Mouse (Mus musculus): ENCODE measurements around the gene Prr14l. TPM values are rescaled to one million over a fixed set of nuclear protein-coding genes. Genes with fewer than 3 reads are reported as not detected.
A peak's percentile ranks its signal among the peaks of the same experiment; 100 is the strongest.
"Not testable (repeated sequence)": the region's sequence is repeated elsewhere in the genome, so short reads cannot be mapped to it uniquely, and the experiment has no call there.

Gene Prr14l
- polyA plus RNA-seq (2017; shearing (Covaris generic)) = 10 to 100 TPM; 18.6 to 28.0 TPM

DNA sequence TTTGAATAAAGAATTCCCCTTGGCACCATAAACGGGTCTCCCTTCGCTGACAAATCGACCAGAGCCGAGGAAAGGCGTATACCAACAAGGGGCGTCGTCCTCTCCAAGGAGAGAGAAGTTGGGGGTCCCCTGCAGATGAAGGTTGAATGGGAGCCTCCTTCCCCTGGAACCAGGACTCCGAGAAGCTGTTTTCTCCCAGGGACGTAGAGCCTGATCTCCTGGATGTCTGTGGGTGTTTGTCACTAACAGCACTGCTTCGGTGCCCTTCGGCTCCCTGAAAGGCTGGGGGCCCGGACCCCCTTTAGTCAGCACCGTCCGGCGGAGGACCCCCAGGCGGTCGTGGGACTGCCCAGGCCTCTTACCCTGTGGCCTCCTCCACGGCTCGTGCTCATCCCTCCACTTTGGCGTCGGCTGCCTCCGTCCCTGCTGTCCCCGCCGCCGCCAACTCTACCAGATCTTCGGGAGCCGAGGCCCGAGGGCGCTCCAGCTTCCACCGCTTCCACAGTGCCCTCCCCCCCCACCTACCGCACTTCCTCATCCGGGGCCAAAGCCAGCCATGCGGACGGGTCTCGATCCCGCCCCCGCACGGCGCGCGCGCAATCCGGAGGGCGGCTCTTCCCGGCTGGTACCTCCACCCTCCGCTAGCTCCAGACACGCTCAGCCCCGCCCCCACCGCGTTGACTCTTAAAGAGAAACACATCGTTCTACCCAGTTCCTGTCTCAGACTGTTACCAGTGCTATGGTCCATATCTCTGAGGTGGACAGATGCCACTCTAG lies at the start of gene Prr14l:
TSS of gene Prr14l (minus strand) at position 526 of the 777 bp plus-strand sequence.
- peak; percentile 91 for ATAC-seq

DNA sequence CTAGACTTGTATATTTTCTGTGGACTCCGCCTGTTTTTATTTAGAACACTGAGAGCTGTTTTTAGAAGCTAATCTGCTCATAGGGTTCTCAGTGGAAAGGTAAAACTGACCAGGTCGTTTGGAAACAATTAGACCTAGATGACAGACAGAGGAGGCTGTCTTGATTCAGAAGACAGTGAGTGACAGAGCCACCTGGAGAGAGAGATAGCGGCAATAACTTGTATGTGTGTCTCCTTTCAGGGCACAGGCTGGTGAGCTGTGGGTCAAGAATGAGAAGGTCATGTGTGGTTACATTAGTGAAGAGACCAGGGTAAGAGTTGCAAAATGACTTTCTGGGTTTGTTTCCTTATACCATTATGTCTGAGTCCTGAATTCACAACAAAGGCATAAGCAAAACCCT lies 32.7 kb upstream of the Prr14l start:
- no peak for ATAC-seq

DNA sequence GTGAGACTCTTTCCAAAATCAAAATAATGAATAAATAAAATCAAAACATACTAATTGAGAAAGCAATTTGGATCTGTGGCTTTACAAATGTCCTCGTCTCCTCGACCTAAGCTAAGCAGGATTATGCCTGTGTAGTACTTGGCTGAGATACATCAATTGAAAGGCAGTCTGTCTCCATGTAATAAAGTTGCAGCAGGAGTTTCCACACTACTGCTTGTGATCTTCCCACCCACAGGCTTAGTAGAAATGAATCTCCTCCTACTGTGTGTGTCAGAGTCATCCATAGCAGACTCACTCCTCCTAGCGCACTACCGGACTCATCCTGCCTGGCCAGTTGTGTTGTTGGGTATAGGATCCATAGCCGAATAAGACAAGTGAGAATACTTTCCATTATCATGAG lies 18.3 kb upstream of the Prr14l start:
- no peak for ATAC-seq

DNA sequence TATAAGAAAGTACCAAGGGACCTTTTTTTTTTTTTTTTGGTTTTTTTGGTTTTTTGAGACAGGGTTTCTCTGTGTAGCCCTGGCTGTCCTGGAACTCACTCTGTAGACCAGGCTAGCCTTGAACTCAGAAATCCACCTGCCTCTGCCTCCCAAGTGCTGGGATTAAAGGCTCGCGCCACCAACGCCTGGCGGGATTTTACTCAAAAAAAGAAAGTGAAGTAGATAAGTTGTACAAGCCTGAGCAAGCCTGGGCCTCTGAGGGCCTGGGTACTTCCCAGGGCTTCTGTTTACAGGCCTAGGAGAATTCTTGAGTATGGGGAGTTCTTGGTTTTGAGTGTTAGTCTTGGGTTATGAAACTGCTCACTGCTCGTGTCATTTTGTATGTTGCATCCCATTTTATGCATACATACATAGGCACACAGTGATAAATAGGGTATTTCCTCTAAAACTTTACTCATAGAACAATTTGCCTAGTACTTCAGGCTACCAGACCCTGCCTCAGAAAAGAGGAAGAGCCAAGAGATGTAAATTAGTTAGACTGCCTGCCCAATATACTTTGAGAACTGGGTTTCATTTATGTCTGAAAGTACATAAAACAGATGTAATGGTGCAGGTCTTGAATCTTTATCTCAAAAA lies 15.5 kb upstream of the Prr14l start:
- ATAC-seq = no peak

DNA sequence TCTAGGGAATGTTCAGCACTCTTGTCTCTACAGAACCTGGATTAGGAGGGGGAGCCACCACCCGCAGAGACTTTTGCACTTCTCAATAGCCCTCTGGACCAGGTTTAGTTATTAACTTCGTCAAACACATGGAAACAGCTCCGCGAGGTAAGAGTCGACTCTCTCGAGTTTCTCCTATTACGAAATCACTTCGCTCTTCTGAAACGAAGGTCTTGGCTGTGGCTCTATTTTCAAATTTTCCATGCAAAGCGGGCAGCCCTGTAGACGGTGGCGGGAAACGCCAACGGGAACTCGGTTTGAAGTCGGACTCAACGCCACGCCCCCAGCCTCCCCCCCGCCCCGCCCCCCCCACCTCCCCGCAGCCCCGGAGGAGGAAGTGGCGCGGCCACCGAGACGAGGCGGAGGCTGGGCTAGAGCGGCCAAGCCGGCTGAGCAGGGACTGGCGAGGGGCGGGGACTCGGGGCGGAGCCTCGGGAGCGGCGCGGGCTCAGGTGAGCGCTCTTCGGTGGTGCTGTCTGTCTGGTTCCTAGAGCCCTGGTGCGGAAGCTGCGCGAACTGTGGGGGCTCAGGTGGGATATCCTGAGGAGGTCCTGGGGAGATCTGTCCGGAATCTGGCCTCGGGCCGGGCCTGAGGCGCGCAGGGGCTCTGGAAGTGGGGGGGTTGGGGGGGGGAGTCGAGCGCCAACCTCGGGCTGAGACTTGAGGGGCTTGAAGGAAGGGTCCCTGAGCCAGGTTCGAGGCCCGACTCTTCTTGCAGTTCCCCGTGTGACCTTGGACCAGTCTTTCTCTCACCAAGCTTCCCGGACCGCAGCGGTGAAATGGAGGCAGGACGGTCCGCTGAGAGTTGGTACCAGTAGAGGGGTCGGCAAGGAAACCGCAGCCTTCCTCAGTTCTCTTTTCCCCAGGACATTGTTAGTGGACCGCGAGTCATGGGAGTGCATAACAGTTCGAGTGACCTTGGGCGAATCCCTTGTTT lies 9.5 kb upstream of the Prr14l start, which contains the start of gene Depdc5:
TSS of gene Depdc5 (plus strand) at position 449 of the 976 bp plus-strand sequence.
- ATAC-seq = peak; percentile 99

DNA sequence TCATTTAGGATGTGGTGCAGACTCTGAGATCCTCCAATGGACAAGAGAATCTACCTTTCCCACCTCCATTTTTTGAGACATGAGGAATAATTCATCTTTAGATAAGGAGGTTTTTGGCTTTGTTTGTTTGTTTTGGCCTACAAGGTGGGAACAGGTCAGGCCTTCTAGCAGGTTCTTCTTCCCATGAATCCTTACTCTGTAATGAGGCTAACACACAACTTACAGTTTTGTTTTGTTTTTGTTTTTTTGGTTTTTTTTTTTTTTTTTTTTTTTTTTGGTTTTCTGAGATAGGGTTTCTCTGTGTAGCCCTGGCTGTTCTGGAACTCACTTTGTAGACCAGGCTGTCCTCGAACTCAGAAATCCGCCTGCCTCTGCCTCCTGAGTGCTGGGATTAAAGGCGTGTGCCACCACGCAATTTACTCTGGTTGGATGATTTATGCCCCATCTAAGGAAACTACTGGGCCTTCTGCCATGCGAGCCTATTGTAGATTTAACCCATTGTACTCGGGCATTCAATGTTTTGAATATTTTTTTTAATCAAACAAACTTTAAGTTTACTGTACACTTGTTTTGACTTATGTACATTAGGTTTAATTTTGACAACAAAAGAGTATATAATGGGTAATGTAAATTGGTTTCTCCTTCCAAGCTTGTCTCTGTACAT lies 8.5 kb upstream of the Prr14l start:
- ATAC-seq = no peak

DNA sequence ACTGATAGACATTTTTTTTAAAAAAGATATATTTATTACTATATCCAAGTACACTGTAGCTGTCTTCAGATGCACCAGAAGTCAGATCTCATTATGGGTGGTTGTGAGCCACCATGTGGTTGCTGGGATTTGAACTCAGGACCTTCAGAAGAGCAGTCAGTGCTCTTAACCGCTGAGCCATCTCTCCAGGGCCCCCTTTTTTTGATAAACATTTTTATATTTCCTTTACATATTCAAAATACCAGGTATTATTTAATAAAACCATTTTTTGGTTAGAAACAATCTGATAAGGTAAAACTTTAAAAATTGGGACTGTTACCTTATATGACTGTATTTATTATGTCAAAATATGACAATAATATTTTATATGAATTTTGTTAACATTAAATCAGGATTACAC lies 7.0 kb upstream of the Prr14l start:
- ATAC-seq = no peak

DNA sequence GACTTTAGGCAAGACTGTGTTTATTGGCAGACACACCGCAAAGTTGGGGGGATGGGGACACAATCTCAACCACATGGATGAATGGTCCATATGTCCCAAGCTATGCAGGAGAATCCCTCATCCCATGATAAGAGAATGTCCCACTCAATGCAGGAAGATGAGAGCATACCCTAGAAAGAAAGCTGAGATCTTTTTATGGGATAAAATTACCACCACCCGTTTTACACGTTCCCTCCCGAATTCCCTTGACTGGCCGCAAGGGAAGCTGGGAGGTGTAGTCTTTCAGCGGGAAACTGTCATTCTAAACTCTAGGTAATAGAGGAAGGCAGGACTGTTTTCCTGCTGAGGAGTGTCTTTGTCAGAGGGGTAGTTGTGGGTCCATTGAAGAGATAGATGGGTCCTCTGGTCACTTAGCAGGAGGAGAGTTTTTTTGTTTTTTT lies 3.7 kb upstream of the Prr14l start:
- ATAC-seq = no peak

DNA sequence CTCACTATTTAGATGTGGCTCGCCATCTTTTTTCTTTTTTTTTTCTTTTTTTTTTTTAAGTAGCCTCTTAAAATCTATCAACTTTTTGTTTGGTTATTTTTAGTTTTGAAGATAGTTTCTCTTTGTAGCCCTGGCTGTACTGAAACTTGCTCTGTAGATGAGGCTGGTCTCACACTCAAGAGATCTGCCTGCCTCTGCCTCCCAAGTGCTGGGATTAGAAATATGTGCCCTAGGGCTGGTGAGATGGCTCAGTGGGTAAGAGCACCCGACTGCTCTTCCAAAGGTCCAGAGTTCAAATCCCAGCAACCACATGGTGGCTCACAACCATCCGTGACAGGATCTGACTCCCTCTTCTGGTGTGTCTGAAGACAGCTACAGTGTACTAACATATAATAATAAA lies 1.2 kb upstream of the Prr14l start:
- not testable (repeated sequence) for ATAC-seq

DNA sequence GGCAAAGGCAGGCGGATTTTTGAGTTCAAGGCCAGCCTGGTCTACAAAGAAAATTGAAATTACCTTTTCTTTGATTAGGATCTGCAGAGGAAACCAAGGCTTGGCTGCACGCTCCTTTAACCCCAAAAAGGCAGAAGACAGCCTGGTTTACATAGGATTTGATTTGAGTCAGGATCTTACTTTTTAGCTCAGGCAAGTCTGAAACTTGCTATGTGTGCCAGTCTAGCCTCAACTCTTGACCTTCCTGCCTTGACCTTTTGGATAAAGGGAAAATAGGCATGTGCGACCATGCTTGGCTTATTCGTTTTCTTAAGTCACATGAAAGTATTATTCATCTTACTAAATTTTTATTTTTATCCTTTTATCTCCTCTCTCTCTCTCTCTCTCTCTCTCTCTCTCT lies 762 bp upstream of the Prr14l start:
- no peak for ATAC-seq

DNA sequence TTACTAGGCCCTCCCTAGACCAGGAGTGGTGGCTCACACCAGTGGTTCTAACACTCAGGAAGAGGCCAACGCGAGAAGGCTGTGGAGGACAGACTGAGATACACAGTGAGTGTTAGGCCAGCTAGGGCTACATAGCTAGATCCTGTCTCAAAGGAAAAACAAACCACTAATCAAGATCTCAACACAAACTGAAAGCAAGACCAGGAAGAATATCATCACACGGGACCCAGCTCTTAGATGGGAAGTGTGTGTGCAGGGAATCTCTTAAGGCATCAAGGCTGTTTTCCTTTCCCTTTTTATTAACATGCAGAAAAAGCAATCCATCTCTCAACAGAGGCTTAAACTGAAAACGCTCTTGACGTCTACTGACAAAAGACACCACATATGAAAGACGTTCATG lies 2.0 kb downstream of the Prr14l start:
- ATAC-seq = no peak

DNA sequence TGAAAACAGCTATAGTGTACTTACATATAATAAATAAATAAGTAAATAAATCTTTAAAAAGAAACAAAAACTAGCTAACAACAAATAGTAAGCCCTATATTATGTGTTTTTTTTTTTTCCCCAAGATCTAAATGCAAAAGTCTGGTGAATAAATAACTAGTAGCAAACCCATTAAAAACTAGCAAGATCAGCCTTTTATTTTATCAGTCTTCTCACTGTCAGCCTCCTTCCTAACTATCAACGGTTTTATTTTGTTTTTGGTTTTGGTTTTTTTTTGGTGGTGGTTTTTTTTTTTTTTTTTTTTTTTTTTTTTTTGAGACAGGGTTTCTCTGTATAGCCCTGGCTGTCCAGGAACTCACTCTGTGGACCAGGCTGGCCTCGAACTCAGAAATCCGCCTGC lies 4.5 kb downstream of the Prr14l start:
- ATAC-seq = not testable (repeated sequence)

DNA sequence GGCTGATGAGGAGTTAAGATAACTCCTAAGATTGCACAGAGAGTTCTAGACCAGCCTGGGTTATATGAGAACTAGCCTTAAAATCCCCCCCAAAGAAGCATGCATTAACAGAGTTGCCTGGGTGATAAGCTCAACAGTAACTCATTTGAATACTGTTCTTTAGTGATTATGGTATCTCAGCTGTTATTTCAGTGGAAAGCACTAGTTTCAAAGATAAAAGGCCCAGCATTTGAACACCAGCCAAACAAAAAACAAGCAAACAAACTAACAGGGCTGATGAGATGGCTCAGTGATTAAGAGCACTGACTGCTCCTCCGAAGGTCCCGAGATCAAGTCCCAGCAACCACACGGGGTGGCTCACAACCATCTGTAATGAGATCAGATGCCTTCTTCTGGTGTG lies 4.9 kb downstream of the Prr14l start:
- ATAC-seq = no peak

DNA sequence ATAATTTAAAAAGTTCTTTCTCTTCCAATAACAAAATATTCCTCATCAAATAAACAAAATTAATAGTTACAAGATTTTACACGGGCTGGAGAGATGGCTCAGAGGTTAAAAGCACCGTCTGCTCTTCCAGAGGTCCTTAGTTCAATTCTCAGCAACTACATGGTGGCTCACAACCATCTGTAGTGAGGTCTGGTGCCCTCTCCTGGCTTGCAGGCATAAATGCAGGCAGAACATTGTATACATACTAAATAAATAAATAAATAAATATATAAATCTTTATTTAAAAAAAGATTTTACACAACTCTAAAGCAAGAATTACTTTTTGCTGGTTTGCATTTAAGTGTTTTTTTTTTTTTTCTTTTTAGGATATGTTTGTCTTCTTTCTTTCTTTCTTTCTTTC lies 14.0 kb downstream of the Prr14l start:
- ATAC-seq = no peak

DNA sequence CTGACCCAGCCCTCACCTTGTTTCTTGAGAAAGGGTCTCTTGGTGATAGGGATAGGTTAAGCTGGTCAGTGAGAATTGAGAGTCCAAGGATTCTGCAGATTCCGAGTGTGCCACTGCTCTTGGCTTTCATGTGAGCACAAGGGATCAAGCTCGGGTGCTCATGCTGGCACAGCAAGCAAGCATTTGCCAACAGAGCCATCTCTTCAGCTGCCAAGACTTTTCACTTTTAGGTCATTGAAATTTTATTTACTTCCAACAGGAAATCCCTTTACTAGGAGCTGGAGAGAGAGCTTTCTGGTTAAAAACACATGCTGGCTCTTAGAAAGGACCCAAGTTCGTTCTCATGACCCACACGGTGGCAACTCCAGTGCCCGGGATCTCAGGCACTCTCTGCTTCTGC lies 17.1 kb downstream of the Prr14l start:
- no peak for ATAC-seq

DNA sequence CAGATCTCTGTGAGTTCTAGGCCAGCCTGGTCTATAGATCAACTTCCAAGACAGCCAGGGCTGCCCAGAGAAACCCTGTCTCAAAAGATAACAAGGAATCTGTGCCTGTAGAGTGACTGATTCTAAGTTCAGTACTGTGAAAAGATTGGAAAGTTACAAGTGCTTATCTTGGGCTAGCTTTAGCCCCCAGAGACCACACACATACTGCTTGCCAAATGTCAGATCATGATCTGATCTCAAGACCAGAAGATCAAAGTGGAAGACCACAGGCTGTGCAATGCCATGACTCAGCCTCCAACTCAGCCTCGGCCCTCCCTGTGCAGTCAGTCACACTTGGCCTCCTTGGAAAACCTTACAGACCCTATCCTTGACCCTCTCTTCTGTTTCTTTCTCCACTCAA lies 19.6 kb downstream of the Prr14l start:
- no peak for ATAC-seq

DNA sequence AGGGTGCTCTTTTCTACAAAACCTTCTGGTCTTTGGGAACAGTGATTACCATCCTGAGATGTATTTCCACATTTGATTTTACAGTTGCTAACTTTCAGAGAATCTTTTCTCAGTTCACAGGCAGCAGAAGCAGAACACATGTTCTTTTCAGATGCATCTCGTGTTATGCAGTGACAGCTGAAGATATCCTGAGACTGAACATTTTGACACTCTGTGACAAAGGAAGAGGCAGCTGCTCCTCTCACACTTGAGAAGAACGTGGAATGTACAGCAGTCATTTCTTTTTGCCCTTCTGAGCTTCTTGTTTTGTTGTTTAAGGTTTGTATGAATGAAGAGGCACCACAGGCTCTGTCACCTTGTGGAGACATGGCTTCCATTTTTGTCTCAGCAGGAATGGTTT lies 24.0 kb downstream of the Prr14l start:
- ATAC-seq = no peak

DNA sequence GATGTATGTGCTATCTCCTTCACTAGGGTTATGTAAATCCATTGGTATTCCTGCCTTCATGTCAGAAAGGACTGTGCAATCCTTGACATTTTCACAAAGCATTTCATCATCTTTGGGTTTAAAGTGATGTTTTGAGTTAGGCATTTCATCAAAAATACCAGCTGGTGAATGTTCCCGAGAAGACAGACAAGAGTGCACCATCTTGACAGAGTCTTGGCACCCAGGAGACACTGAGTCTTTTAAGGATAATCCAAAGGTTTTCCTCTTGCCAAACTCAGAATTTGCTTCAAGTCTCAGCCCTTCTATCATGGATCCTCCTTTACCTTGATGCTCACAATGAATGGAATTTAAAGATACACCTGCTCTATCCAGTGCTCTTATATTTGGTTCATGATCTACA lies 25.3 kb downstream of the Prr14l start:
- ATAC-seq = not testable (repeated sequence)

DNA sequence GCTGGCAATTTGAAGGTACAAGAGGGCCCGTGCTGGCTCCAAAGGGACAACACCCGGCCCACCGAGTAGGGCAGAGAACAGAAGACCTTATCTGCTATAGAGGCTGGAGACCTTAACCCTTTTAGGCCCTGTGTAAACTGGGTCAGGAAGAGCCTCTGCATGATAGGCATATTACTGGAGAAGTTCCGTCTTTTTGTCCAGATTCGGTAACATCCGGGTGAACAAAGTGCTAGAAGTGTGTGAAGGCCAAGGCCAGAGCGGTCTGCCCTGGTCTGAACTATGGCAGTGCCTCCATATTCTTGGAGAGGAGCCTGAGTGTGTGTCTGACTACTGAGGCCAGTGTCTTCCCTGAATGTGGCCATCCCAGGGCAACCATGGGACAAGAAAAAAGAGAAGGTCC lies 27.0 kb downstream of the Prr14l start, which contains the start of gene Gm20671:
TSS of gene Gm20671 (minus strand) at position 101 of the 400 bp plus-strand sequence.
- ATAC-seq = no peak

DNA sequence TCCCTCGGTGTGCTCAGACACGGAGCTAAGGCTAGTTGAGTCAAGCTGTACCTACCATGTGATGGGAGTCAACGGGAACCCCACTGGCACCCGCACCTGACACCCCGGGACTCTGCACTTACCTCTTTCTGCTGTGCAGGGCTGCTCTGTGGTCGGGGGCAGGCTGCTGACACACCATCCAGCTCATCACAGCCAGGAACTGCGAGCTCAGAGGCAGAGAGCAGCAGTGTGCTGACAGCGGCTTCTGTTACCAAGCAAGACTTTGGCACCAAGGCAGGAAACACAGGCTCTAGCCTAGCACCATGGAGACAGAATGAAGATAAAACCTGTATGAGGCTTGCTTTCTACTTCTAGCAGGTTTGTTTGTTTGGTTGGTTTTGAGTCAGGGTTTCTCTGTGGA lies 33.6 kb downstream of the Prr14l start:
- ATAC-seq = no peak

DNA sequence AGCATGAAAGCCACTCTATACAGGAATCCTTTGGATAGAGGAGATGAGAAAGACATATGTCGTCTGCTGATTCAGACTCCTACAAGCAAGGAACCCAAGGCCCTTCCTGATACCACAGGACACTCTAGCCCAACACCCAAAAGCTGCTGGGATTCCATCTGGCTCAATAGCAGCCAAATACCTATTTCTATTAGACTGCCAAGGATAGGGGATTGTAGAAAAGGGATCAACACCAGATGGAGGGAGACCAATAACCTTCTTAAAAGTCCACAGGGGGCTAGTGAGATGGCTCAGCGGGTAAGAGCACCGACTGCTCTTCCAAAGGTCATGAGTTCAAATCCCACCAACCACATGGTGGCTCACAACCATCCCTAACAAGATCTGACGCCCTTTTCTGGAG lies 38.7 kb downstream of the Prr14l start:
- no peak for ATAC-seq

DNA sequence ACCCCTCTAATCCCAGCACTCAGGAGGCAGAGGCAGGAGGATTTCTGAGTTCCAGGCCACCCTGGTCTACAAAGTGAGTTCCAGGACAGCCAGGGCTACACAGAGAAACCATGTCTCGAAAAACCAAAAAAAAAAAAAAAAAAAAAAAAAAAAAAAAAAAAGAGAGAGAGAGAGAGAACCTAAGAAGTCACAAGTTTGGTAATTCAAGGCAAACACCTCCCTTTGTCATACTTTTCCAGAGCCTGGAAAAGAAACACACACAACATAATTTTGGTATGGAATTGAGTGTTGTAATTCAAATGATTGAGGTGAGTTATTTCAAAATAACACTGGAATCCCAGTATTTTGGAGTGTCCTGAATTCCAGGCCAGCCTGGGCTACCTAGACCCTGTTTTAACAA lies 67.6 kb downstream of the Prr14l start:
- not testable (repeated sequence) for ATAC-seq

All from activated CD4-positive, CD25-positive, alpha-beta regulatory T cell, adult 4 months (primary cell).